Mouse (Mus musculus): ENCODE results near the gene Sebox.

GRCm38 (mm10) chr11:78513106-78513790 lies 10.0 kb downstream of the Sebox start:
- no peak for TF ChIP-seq CTCF (IDR thresholded peaks at IDR 0.05; ENCODE audit: low read depth)
- no peak for TF ChIP-seq EP300 (IDR thresholded peaks at IDR 0.05; ENCODE audit: low read depth)

Measured in liver, postnatal 0 days (tissue).